Mouse (Mus musculus) ES-E14 (cell line): ENCODE results near the gene Zfp113.

Experiments used
- CHD2 ChIP-seq: IDR thresholded peaks from 2 replicates; pipeline ENCODE4 v1.6.1; 2014; ENCODE audit warnings: mild to moderate bottlenecking, low read depth, low read length, inconsistent platforms
- MAFK ChIP-seq: IDR thresholded peaks from 2 replicates; pipeline ENCODE4 v1.6.1; 2014; ENCODE audit warnings: mild to moderate bottlenecking, low read depth, low read length, inconsistent platforms; ENCODE audit not compliant: insufficient read depth
- ZC3H11A ChIP-seq: IDR thresholded peaks from 2 replicates; pipeline ENCODE4 v1.6.1; 2012; ENCODE audit warnings: low read depth, mild to moderate bottlenecking, inconsistent platforms, low read length, borderline replicate concordance
- ZNF384 ChIP-seq: IDR thresholded peaks from 2 replicates; pipeline ENCODE4 v1.6.1; 2012; ENCODE audit warnings: low read depth, low read length, inconsistent platforms

DNA sequence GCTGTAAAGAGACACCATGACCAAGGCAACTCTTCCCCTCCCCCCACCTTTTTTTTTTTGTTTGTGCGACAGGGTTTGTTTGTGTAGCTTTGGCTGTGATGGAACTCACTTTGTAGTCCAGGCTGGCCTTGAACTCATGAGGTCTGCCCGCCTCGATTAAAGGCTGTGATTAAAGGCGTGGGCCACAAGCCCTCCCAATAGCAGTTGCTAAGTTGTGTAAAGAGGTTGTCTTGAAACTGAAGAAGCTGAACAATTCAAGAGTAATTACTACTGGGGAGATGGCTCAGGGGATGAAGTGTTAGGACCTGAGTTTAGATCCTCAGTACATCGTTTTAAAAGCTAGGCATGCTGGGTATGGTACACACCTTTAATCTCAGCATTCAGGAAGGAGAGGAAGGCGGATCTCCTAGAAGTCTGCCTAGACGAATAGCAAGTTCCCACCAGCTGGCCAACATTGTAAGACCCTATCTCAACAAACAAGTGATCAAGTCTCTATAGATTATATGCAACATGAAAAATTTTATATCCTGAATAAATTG is 4.7 kb upstream of the Zfp113 start:
- TF ChIP-seq CHD2, result no peak; the same call in 1 of the 2 replicates
- TF ChIP-seq ZC3H11A, result no peak
- TF ChIP-seq MAFK, result no peak
- peak; percentile 82; the same call in 1 of the 2 replicates for TF ChIP-seq ZNF384
